Mouse (Mus musculus) T-helper 2 cell (primary cell): ENCODE results near the gene Zfp781.
"Not testable (repeated sequence)": the region's sequence is repeated elsewhere in the genome, so short reads cannot be mapped to it uniquely, and the experiment has no call there.

Experiments
- in situ Hi-C: fragments of 300-600 bp; cut with MboI, MseI; formaldehyde crosslinking; loops from one replicate; pipeline ENCODE4 v1.15.1; 2025; ENCODE audit warnings: high pct_unique_total_duplicates

Gene Zfp781

DNA sequence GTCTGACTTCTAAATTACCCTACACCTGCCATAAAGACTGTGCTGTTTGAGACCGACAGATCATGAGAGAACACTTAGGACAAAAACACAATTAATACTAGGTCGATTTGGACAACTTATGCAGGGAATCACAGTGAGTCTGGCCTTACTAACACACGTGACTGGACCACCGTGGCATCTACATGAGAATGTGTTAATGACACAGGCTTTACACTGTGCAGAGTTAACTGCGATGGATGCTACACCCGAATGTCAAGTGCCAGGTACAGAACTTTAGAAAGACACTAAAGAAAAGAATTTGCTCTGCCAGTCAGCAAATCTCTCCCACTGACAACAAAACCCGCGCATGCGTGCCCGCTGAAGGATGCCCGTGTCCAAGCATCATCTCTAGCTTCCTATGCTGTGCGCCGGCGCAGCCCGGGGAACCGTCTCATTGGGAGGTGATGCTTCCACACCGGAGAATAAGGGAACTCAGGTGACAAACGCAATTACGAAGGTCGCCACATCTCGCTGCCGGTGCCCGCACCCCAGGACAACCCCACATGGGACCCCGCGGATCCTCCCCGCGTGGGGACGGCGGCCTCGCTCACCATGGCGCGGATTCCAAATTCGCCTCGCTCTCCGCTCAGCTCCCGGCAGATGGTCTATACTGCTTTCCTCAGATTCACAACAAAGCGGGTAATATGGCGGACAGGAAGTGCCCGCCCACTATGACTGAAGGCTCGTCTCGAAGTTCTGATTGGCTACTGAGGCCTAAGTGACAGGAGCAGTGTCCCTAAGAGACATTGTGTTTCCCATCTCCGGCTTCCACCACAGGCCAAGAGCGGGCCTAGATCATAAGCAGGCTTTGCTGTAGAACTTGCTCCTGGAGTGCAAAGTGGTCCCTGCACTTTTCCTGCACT is at the start of gene Zfp781:
Zfp781 (minus strand) TSS at position 639 of the 902 bp plus-strand sequence.
- in situ Hi-C loops: loop anchor here (10.0 kb wide), 1 partner anchor 165 kb away; no protein-coding TSS in a partner anchor

DNA sequence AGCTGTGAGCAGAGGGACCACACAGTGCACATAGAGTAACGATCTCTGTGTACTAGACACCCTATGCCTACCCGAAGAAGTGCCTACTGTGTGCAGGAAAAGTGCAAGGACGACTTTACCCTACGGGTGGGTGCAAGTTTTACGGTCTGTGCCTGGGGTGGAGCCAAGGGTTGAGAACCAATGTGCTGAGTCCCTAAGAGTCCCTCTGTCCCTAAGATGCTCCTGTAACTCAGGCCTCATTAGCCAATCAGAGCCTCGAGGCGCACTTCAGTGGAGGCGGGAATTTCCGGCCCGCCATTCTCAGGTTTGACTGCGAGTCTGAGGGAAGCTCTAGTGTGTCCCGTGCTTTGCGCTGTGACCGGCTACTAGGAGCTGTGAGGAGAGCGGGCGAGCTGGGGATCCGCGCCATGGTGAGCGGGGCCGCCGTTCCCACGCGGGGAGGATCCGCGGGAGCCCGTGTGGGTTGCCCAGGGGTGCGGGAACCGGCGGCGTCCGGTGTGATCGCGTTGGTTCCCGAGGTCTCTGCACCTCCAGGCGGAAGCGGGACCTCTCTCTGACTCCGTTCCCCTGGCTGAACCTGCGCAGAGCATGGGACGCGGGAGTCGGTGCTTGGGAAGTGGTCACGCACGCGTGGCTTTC is 48.2 kb upstream of the Zfp781 start:
- in situ Hi-C loops: loop anchor here (5.0 kb wide), 1 partner anchor 331 kb away; the partner anchor contains the start of gene Gm10778

DNA sequence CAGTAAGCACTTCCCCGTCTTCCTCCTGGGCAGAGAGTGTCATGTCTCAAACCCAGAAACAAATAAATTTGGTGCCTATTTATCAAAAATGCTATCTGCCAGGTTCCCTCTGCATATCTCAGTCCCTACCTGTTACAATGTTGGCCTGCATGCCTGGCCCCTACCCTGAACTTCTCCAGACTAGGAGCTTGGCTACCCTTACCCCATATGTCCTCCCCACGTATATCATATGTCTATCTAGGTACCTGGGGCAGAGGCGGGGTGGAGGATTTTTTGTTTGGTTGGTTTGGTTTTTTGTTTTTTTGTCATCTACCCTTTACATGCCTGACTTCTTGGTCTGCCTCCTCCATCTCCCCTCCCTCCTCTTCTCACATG is 451 bp upstream of the Zfp781 start:
- in situ Hi-C loops: not testable (repeated sequence)

DNA sequence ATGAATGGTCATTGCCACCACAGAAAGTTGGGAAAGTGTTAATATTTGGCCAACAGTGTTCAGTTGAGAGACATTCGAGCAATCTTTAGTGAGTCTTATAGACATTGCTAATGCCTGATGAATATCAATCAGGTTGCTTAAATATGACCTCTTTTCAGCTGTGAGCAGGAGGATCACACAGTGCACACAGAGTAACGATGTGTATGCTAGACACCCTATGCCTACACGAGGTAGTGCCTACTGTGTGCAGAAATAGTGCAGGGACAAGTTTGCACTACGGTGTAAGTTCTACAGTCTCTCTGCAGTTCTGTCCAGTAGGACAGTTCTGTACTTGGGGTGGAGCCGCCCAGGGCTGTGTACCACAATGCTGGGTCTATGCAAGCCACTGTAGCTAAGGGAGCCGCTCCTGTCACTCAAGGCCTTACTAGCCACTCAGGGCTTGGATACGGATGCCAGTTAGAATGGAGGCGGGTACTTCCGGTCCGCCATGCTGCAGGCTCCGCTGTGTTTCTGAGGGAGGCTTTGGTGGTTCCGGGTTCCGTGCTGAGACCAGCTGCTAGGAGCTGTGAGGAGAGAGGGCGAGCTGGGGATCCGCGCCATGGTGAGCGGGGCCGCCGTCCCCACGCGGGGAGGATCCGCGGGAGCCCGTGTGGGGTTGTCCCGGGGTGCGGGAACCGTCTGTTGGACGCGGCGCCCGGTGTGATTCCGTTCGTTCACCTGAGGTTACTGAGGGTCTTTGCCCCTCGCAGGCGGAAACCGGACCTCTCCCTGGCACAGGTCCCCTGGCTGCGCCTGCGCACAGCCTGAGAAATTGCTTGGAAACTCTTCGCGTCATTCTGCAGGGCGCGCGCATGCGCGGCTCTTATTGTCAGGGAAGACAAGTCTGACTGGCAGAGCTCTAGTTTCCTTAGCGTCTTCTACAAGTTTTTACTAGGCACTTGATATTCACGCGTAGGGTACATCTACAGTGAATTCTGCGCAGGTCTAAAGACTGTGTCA is 66.6 kb downstream of the Zfp781 start, which contains the start of gene Gm32687:
Gm32687 (plus strand) TSS at position 526 of the 999 bp plus-strand sequence.
- in situ Hi-C loops: loop anchor here (10.0 kb wide), 1 partner anchor 141 kb away; no protein-coding TSS in a partner anchor
